Mouse (Mus musculus) embryonic facial prominence, embryonic 11.5 days (tissue): ENCODE results near the gene Strn. TPM values are rescaled to one million over a fixed set of nuclear protein-coding genes. Genes with fewer than 3 reads are reported as not detected.
A peak's percentile ranks its signal among the peaks of the same experiment; 100 is the strongest.

ENCODE experiments used
- ATAC-seq: fragments of 200-750 bp; cut with Nextera tagmentation; replicated peaks from 2 replicates; pipeline ENCODE4 v1.8.0; 2017; ENCODE audit warnings: low read depth; ENCODE audit not compliant: insufficient number of reproducible peaks, low FRiP score, low TSS enrichment
- DNase-seq: peaks from one replicate; pipeline ENCODE4 v3.0.0-alpha.2; 2015; ENCODE audit warnings: low spot score
- H3K27ac ChIP-seq: fragments of 300-500 bp; sonication (generic); replicated peaks from 2 replicates; pipeline ENCODE4 v1.5.1; 2014; ENCODE audit warnings: mild to moderate bottlenecking, low read depth, low read length, control low read depth
- H3K27me3 ChIP-seq: fragments of 300-500 bp; sonication (generic); 2 replicates; pipeline ENCODE4 v1.6.1; 2014; ENCODE audit warnings: mild to moderate bottlenecking, low read length, moderate library complexity, mixed read lengths; ENCODE audit not compliant: control insufficient read depth, insufficient read depth
- H3K36me3 ChIP-seq: fragments of 300-500 bp; sonication (generic); replicated peaks from 2 replicates; pipeline ENCODE4 v1.6.1; 2014; ENCODE audit warnings: low read depth, mild to moderate bottlenecking, low read length, moderate library complexity, mixed read lengths; ENCODE audit not compliant: control insufficient read depth, insufficient read depth
- H3K4me1 ChIP-seq: fragments of 300-500 bp; sonication (generic); 2 replicates; pipeline ENCODE4 v1.6.1; 2014; ENCODE audit warnings: low read length, mixed read lengths; ENCODE audit not compliant: control insufficient read depth, insufficient read depth
- H3K4me2 ChIP-seq: fragments of 300-500 bp; sonication (generic); 2 replicates; pipeline ENCODE4 v1.6.1; 2014; ENCODE audit warnings: low read depth, mild to moderate bottlenecking, control low read depth, low read length, moderate library complexity
- H3K4me3 ChIP-seq: fragments of 300-500 bp; sonication (generic); 2 replicates; pipeline ENCODE4 v1.5.1; 2014; ENCODE audit warnings: low read depth, low read length, control low read depth
- H3K9ac ChIP-seq: fragments of 300-500 bp; sonication (generic); replicated peaks from 2 replicates; pipeline ENCODE4 v1.6.1; 2014; ENCODE audit warnings: mild to moderate bottlenecking, control low read depth, low read length
- H3K9me3 ChIP-seq: fragments of 300-500 bp; sonication (generic); replicated peaks from 2 replicates; pipeline ENCODE4 v1.6.1; 2016; ENCODE audit warnings: mild to moderate bottlenecking, low read length, inconsistent platforms, mixed read lengths; ENCODE audit not compliant: control insufficient read depth
- WGBS: fragments of 180-500 bp; shearing (Covaris S2); extraction: QIAGEN DNeasy Blood & Tissue Kit; methylation state at CpG from one replicate; pipeline ENCODE4 v1.1.7; 2014; 5-methylcytosine and 5-hydroxymethylcytosine counted together
- polyA plus RNA-seq: library from polyadenylated mRNA; unstranded; fragments of >200 nt; fragmentation: Nextera tagmentation; extraction: Ambion mirVana; gene quantifications from 2 replicates; pipeline ENCODE4 v1.2.1, GENCODE M21; 2014

Strn gene
- polyA plus RNA-seq, 1 experiment from 2014 or later = 5.8 TPM

- no peak overlapping the region for H3K4me3 ChIP-seq
- no peaks in the 10 kb centered on the region for H3K9me3 ChIP-seq
- WGBS = 66% methylated on average over 10 of the region's 10 CpGs
- H3K27me3 ChIP-seq = no peaks in the 10 kb centered on the region
- ATAC-seq (no peak), DNase-seq (no peak)
- H3K27ac ChIP-seq = no peak overlapping the region
- no peaks in the 10 kb centered on the region; the same call in 1 of the 2 replicates for H3K4me1 ChIP-seq
- H3K9ac ChIP-seq = 0 out of 2 replicates have a peak overlapping the region, but pooled peaks have one; percentile 22
- no peaks in the 10 kb centered on the region for H3K36me3 ChIP-seq
- H3K4me2 ChIP-seq = no peak overlapping the region; the same call in none of the 2 replicates
Observed at GRCm38 (mm10) chr17:78734806-78735205, 2.2 kb downstream of the Strn start.

- Histone ChIP-seq H3K36me3 (no peaks in the 10 kb centered on the region), H3K27ac (no peak overlapping the region), H3K4me3 (no peak overlapping the region), H3K9me3 (no peaks in the 10 kb centered on the region), H3K4me1 (no peaks in the 10 kb centered on the region; the same call in 1 of the 2 replicates), H3K9ac (no peak overlapping the region), H3K4me2 (no peak overlapping the region), H3K27me3 (no peaks in the 10 kb centered on the region)
- 66% methylated on average over 1 of the region's 1 CpGs for WGBS
- no peak for ATAC-seq
- no peak for DNase-seq
Observed at GRCm38 (mm10) chr17:78732056-78732455, 4.9 kb downstream of the Strn start.

- no peak for DNase-seq
- Histone ChIP-seq H3K36me3 (no peaks in the 10 kb centered on the region), H3K27me3 (no peaks in the 10 kb centered on the region), H3K9ac (no peak overlapping the region), H3K9me3 (no peaks in the 10 kb centered on the region), H3K27ac (no peak overlapping the region), H3K4me1 (no peaks in the 10 kb centered on the region), H3K4me3 (no peak overlapping the region), H3K4me2 (no peak overlapping the region)
- WGBS = 76% methylated on average over 14 of the region's 14 CpGs
- ATAC-seq = no peak
Observed at GRCm38 (mm10) chr17:78726746-78727449, 10.1 kb downstream of the Strn start.

GRCm38 (mm10) chr17:78724461-78725055 lies 12.4 kb downstream of the Strn start:
- DNase-seq (no peak), ATAC-seq (no peak)
- WGBS = 51% methylated on average over 6 of the region's 6 CpGs
- Histone ChIP-seq H3K27ac (no peak overlapping the region), H3K9me3 (no peaks in the 10 kb centered on the region), H3K27me3 (no peaks in the 10 kb centered on the region), H3K4me3 (no peak overlapping the region), H3K4me2 (no peak overlapping the region), H3K4me1 (no peaks in the 10 kb centered on the region), H3K9ac (no peak overlapping the region), H3K36me3 (no peaks in the 10 kb centered on the region)

GRCm38 (mm10) chr17:78721690-78722089 lies 15.3 kb downstream of the Strn start:
- Histone ChIP-seq H3K4me3 (no peak overlapping the region), H3K36me3 (no peaks in the 10 kb centered on the region; the same call in 1 of the 2 replicates), H3K9ac (no peak overlapping the region), H3K4me2 (no peak overlapping the region), H3K4me1 (no peaks in the 10 kb centered on the region), H3K27ac (no peak overlapping the region), H3K9me3 (no peaks in the 10 kb centered on the region), H3K27me3 (no peaks in the 10 kb centered on the region)
- DNase-seq (no peak), ATAC-seq (no peak)
- WGBS = 77% methylated on average over 7 of the region's 7 CpGs

- DNase-seq = no peak
- no peak overlapping the region for H3K4me3 ChIP-seq
- H3K27me3 ChIP-seq = no peaks in the 10 kb centered on the region
- no peaks in the 10 kb centered on the region for H3K9me3 ChIP-seq
- no peaks in the 10 kb centered on the region; the same call in 1 of the 2 replicates for H3K36me3 ChIP-seq
- no peak overlapping the region for H3K9ac ChIP-seq
- H3K4me1 ChIP-seq = no peaks in the 10 kb centered on the region
- no peak overlapping the region for H3K27ac ChIP-seq
- no peak for ATAC-seq
- WGBS = 90% methylated on average over 13 of the region's 13 CpGs
- H3K4me2 ChIP-seq = no peak overlapping the region
Observed at GRCm38 (mm10) chr17:78719086-78719485, 17.9 kb downstream of the Strn start.

- Histone ChIP-seq H3K36me3 (no peaks in the 10 kb centered on the region), H3K4me2 (no peak overlapping the region), H3K4me3 (no peak overlapping the region), H3K9ac (no peak overlapping the region), H3K27me3 (no peaks in the 10 kb centered on the region), H3K4me1 (no peaks in the 10 kb centered on the region), H3K27ac (no peak overlapping the region), H3K9me3 (no peaks in the 10 kb centered on the region)
- WGBS = 70% methylated on average over 2 of the region's 2 CpGs
- ATAC-seq (no peak), DNase-seq (no peak)
Observed at GRCm38 (mm10) chr17:78710258-78710657, 26.7 kb downstream of the Strn start.

GRCm38 (mm10) chr17:78708422-78708821 lies 28.6 kb downstream of the Strn start:
- Histone ChIP-seq H3K27ac (no peak overlapping the region), H3K4me3 (no peak overlapping the region), H3K36me3 (no peaks in the 10 kb centered on the region), H3K9ac (no peak overlapping the region), H3K27me3 (no peaks in the 10 kb centered on the region), H3K4me1 (no peaks in the 10 kb centered on the region), H3K4me2 (no peak overlapping the region), H3K9me3 (no peaks in the 10 kb centered on the region)
- DNase-seq (no peak), ATAC-seq (no peak)
- WGBS = 86% methylated on average over 7 of the region's 7 CpGs
